In genomic region chr5:68149946-68150345, GRCm38 (mm10) we compare ENCODE assay signal across 15 mouse cellular contexts.
DNase-seq lines count a peak whose midpoint lies in the region; ATAC-seq lines count a peak whose summit lies in the region.
"Had no signal": no experiment of that assay in that cellular context is flagged by ENCODE, and none has a peak within 500 bp of the region (broad histone marks: within the 10 kb centered on the region; RNA-seq: fewer than 3 reads in every experiment).

No protein-coding gene starts in this region.

- H3K9ac ChIP-seq in forebrain, embryonic 16.5 days (replicated peaks; ENCODE audit: low read depth, low read length), result no peak overlapping the region
- H3K9ac ChIP-seq in heart, embryonic 12.5 days, result no peak overlapping the region
- H3K9ac ChIP-seq: kidney, embryonic 15.5 days had no signal

- no peaks in the 10 kb centered on the region for H3K9me3 ChIP-seq in forebrain, embryonic 16.5 days (ENCODE audit: control insufficient read depth, low read length)
- H3K9me3 ChIP-seq in heart, embryonic 12.5 days (replicated peaks), result no peaks in the 10 kb centered on the region
- H3K9me3 ChIP-seq: G1E; kidney, embryonic 15.5 days had no signal

- no peaks in the 10 kb centered on the region for H3K27me3 ChIP-seq in forebrain, embryonic 16.5 days (replicated peaks; ENCODE audit: control insufficient read depth, insufficient read depth, low read length)
- no peaks in the 10 kb centered on the region for H3K27me3 ChIP-seq in heart, embryonic 12.5 days (replicated peaks)
- H3K27me3 ChIP-seq: kidney, embryonic 15.5 days had no signal

- peaks cover 5% of the 10 kb centered on the region for H3K4me1 ChIP-seq in forebrain, embryonic 16.5 days (replicated peaks; ENCODE audit: control insufficient read depth, insufficient read depth, low read length)
- H3K4me1 ChIP-seq in heart, embryonic 12.5 days (replicated peaks), result no peaks in the 10 kb centered on the region
- H3K4me1 ChIP-seq: kidney, embryonic 15.5 days had no signal

- H3K27ac ChIP-seq in forebrain, embryonic 16.5 days (ENCODE audit: low read length), result no peak overlapping the region
- H3K27ac ChIP-seq in heart, embryonic 12.5 days (ENCODE audit: poor library complexity, severe bottlenecking), result no peak overlapping the region
- H3K27ac ChIP-seq: kidney, embryonic 15.5 days had no signal

- no peak overlapping the region for H3K4me3 ChIP-seq in forebrain, embryonic 16.5 days (replicated peaks; ENCODE audit: low read length)
- no peak overlapping the region for H3K4me3 ChIP-seq in heart, embryonic 12.5 days
- H3K4me3 ChIP-seq: kidney, embryonic 15.5 days had no signal

- peak; percentile 72 for ATAC-seq in frontal cortex, adult (ENCODE audit: low TSS enrichment)
- peak; percentile 92 for ATAC-seq in forebrain, embryonic 16.5 days
- ATAC-seq in heart, embryonic 12.5 days (ENCODE audit: insufficient number of reproducible peaks, low FRiP score), result no peak
- ATAC-seq in megakaryocyte-erythroid progenitor cell, adult 5-6 weeks (replicated peaks; ENCODE audit: low FRiP score, low TSS enrichment, poor library complexity, severe bottlenecking), result no peak
- ATAC-seq: activated CD4-positive, CD25-positive, alpha-beta regulatory T cell, adult 4 months had no signal

- 33% methylated on average over 3 of the region's 3 CpGs for WGBS in forebrain, embryonic 16.5 days
- 62% methylated on average over 3 of the region's 3 CpGs for WGBS in heart, embryonic 12.5 days

- H3K36me3 ChIP-seq in forebrain, embryonic 16.5 days (ENCODE audit: control insufficient read depth, insufficient read depth), result no peaks in the 10 kb centered on the region
- no peaks in the 10 kb centered on the region for H3K36me3 ChIP-seq in heart, embryonic 12.5 days
- H3K36me3 ChIP-seq: G1E; kidney, embryonic 15.5 days had no signal

- DNase-seq in frontal cortex, postnatal 14 days (ENCODE audit: low spot score in 2 of 2), result no peak
- DNase-seq in right cerebral cortex, postnatal 10 days (ENCODE audit: low spot score in 2 of 2), result peak; percentile 22 to 37
- DNase-seq in right cerebral cortex, postnatal 14 days, result no peak
- DNase-seq in kidney, adult 9 months, result no peak
- DNase-seq: B cell, adult 2 months; heart, postnatal 4 days; lung, postnatal 14 days had no signal

- no peak overlapping the region for H3K4me2 ChIP-seq in forebrain, embryonic 16.5 days (ENCODE audit: low read length)
- no peak overlapping the region for H3K4me2 ChIP-seq in heart, embryonic 12.5 days
- H3K4me2 ChIP-seq: kidney, embryonic 15.5 days; liver, embryonic 11.5 days had no signal

Comparison
In these comparisons a context has a peak if more than half of its experiments do, and no peak if none do; other contexts are left out.
1. DNase-seq: peak in right cerebral cortex, postnatal 10 days (2 of 2); none in frontal cortex, postnatal 14 days (0 of 2), right cerebral cortex, postnatal 14 days (single experiment) and kidney, adult 9 months (single experiment).
2. ATAC-seq: peak in frontal cortex, adult (single experiment) and forebrain, embryonic 16.5 days (single experiment); none in heart, embryonic 12.5 days (single experiment) and megakaryocyte-erythroid progenitor cell, adult 5-6 weeks (single experiment).